Mouse (Mus musculus): Measurements from ENCODE around the gene Chmp6.

- TF ChIP-seq EP300 (IDR thresholded peaks at IDR 0.05; ENCODE audit: low read length), result no peak
- no peak for TF ChIP-seq MAX (IDR thresholded peaks at IDR 0.05; ENCODE audit: low read length)
- no peak for TF ChIP-seq CTCF (conservative IDR thresholded peaks at IDR 0.05 in 1 of 2, IDR thresholded peaks at IDR 0.05 in 1 of 2; ENCODE audit: low read depth in 2 of 2, low read length in 2 of 2)
- TF ChIP-seq ZC3H11A (IDR thresholded peaks at IDR 0.05; ENCODE audit: low read depth, low read length), result no peak
These were observed 3.0 kb downstream of the Chmp6 start for GRCm38 (mm10) chr11:119916102-119916790.
